Mouse (Mus musculus) colon, adult 2 months (tissue): ENCODE results near the gene Tpbgl. TPM values are rescaled to one million over a fixed set of nuclear protein-coding genes. Genes with fewer than 3 reads are reported as not detected.

Source experiments
- polyA plus RNA-seq: library from polyadenylated mRNA; depleted of rRNA; stranded (reverse); fragments of >200 nt; gene quantifications from 2 replicates; pipeline ENCODE4 v1.2.3, GENCODE M21; 2012; rRNA removed

Gene Tpbgl
- 5.4 and 5.7 TPM in 2 replicates for polyA plus RNA-seq

DNA sequence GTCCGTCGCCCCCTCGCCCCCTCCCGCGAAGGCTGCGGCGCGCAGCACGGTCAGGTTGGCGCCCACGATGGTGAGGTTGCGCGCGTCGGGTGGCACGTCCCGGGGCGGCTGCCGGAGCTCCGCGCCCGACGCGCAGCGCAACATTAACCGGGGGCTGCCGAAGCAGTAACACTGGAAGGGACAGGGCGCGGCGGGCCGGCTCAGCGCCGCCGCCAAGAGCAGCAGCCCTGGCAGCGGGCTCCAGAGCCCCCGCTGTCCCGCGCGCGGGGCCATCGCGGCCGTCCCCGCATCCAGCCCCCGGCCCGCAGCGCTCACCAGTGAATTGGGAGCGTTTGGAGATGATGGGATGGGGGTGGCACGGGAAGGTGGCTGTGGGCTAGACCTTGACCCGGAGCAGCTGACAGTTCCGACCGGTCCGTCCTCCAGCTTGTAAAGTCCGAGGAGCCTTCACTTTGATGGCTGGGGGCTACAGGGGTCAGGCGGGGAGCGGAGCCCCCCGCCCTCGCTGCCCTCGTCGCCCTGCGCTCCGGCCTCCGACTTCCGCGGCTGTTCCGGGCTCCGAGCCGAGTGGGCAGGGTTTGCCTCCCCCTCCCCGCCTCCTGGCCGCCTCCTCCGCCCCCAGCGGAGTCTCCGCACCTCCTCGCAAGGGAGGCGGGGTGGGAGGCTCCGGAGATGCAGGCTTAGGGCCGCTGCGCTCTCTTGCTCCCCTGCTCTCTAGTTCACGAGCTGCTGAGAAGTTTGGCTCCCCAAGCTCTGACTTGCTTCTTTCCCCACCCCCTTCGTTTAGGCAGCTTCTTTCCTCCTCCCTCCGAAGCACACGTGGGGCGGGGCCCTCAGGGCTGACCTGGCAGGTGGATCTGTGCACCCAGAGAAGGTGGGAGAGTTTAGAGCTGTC lies at the start of gene Tpbgl:
TSS of gene Tpbgl (minus strand) at position 728 of the 895 bp plus-strand sequence.

Other genes with a start within 250 kb of the Tpbgl start
- gene Gdpd5, start 245.7 kb downstream of the Tpbgl start, polyA plus RNA-seq, result 12.0 and 12.9 TPM in 2 replicates
- gene Klhl35, start 161.1 kb downstream of the Tpbgl start, polyA plus RNA-seq, result 0.44 and 0.60 TPM in 2 replicates
- 244 and 255 TPM in 2 replicates for gene Rps3, start 143.4 kb downstream of the Tpbgl start, polyA plus RNA-seq
- 42.7 and 55.7 TPM in 2 replicates for gene Arrb1, start 91.6 kb downstream of the Tpbgl start, polyA plus RNA-seq
- 19.0 and 22.0 TPM in 2 replicates for gene Slco2b1, start 84.2 kb upstream of the Tpbgl start, polyA plus RNA-seq
- not detected in 2 replicates for gene Olfr520, start 103.2 kb upstream of the Tpbgl start, polyA plus RNA-seq
- gene Olfr521, start 136.4 kb upstream of the Tpbgl start, polyA plus RNA-seq, result not detected in 2 replicates
- gene Neu3, start 201.3 kb upstream of the Tpbgl start, polyA plus RNA-seq, result 2.8 and 3.0 TPM in 2 replicates
- 0.08 TPM in 1 of 2 replicates, not detected in the other for gene Xrra1, start 232.0 kb upstream of the Tpbgl start, polyA plus RNA-seq
- gene Spcs2, start 236.4 kb upstream of the Tpbgl start, polyA plus RNA-seq, result 12.8 and 16.5 TPM in 2 replicates